Mouse (Mus musculus): ENCODE data around the gene Ano10.

Gene Ano10

GRCm38 (mm10) chr9:122244800-122245165, 49.4 kb downstream of the Ano10 start:
- DNase-seq (ENCODE audit: low read depth) = peak; percentile 59

GRCm38 (mm10) chr9:122244080-122244799, 50.0 kb downstream of the Ano10 start:
- peak; percentile 59 for DNase-seq (ENCODE audit: low read depth)

- no peak for DNase-seq (ENCODE audit: low read depth)
Observed at GRCm38 (mm10) chr9:122243297-122243696, 50.9 kb downstream of the Ano10 start.

GRCm38 (mm10) chr9:122242856-122243255, 51.4 kb downstream of the Ano10 start:
- no peak for DNase-seq (ENCODE audit: low read depth)

- no peak for DNase-seq (ENCODE audit: low read depth)
Observed at GRCm38 (mm10) chr9:122241812-122242400, 52.3 kb downstream of the Ano10 start.

GRCm38 (mm10) chr9:122240629-122241199, 53.5 kb downstream of the Ano10 start:
- no peak for DNase-seq (ENCODE audit: low read depth)

- no peak for DNase-seq (ENCODE audit: low read depth)
Observed at GRCm38 (mm10) chr9:122234741-122235140, 59.5 kb downstream of the Ano10 start.

GRCm38 (mm10) chr9:122233972-122234345, 60.3 kb downstream of the Ano10 start:
- DNase-seq (ENCODE audit: low read depth) = no peak

- peak; percentile 8 for DNase-seq (ENCODE audit: low read depth)
Observed at GRCm38 (mm10) chr9:122233316-122233971, 60.8 kb downstream of the Ano10 start.

- DNase-seq (ENCODE audit: low read depth) = peak; percentile 52
Observed at GRCm38 (mm10) chr9:122232912-122233311, 61.3 kb downstream of the Ano10 start.

GRCm38 (mm10) chr9:122230701-122231100, 63.5 kb downstream of the Ano10 start:
- peak; percentile 53 for DNase-seq (ENCODE audit: low read depth)

GRCm38 (mm10) chr9:122226419-122226818, 67.8 kb downstream of the Ano10 start:
- no peak for DNase-seq (ENCODE audit: low read depth)

- DNase-seq (ENCODE audit: low read depth) = peak; percentile 49
Observed at GRCm38 (mm10) chr9:122225309-122225708, 68.9 kb downstream of the Ano10 start.

GRCm38 (mm10) chr9:122223005-122223404, 71.2 kb downstream of the Ano10 start:
- DNase-seq (ENCODE audit: low read depth) = no peak

- no peak for DNase-seq (ENCODE audit: low read depth)
Observed at GRCm38 (mm10) chr9:122219934-122220333, 74.3 kb downstream of the Ano10 start.

- DNase-seq (ENCODE audit: low read depth) = no peak
Observed at GRCm38 (mm10) chr9:122216945-122217529, 77.2 kb downstream of the Ano10 start.

GRCm38 (mm10) chr9:122215118-122215517, 79.1 kb downstream of the Ano10 start:
- no peak for DNase-seq (ENCODE audit: low read depth)

GRCm38 (mm10) chr9:122208311-122208710, 85.9 kb downstream of the Ano10 start:
- DNase-seq (ENCODE audit: low read depth) = no peak

- DNase-seq (ENCODE audit: low read depth) = no peak
Observed at GRCm38 (mm10) chr9:122205543-122206200, 88.6 kb downstream of the Ano10 start.

GRCm38 (mm10) chr9:122204508-122204907, 89.7 kb downstream of the Ano10 start:
- DNase-seq (ENCODE audit: low read depth) = peak; percentile 60

- DNase-seq (ENCODE audit: low read depth) = peak; percentile 51
Observed at GRCm38 (mm10) chr9:122199253-122199652, 95.0 kb downstream of the Ano10 start.

- no peak for DNase-seq (ENCODE audit: low read depth)
Observed at GRCm38 (mm10) chr9:122198621-122199020, 95.6 kb downstream of the Ano10 start.

Measured in 416B (cell line).